Mouse (Mus musculus) thymus, postnatal 14 days (tissue): ENCODE results near the gene Herc6.
"Not testable (repeated sequence)": the region's sequence is repeated elsewhere in the genome, so short reads cannot be mapped to it uniquely, and the experiment has no call there.

Experiments used
- DNase-seq: peaks from one replicate; pipeline ENCODE4 v3.0.0; 2021

Gene Herc6

GRCm38 (mm10) chr6:57580881-57581548 is at the start of gene Herc6:
Gene Herc6, plus strand, starts transcription at chr6:57581000.
- peak; percentile 80 for DNase-seq

DNA sequence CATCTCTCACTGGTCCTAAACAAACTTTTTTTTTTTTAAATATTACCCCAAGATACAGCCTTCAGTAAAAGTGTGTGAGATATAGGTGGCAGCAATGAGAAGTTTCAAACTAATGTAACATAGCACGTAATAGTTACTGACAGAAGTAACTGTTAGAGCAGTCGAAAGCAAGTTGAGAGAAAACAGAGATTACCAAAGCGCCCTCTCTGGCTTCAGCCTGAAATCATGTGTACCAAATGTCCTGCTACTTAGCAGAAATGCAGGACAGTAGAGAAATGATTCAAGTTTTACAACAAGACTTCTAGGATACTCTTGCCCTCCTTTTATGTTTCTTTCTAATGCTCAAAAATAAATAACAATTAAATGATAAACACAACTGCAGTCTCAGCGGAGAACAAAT is 49.8 kb upstream of the Herc6 start:
- DNase-seq = no peak

DNA sequence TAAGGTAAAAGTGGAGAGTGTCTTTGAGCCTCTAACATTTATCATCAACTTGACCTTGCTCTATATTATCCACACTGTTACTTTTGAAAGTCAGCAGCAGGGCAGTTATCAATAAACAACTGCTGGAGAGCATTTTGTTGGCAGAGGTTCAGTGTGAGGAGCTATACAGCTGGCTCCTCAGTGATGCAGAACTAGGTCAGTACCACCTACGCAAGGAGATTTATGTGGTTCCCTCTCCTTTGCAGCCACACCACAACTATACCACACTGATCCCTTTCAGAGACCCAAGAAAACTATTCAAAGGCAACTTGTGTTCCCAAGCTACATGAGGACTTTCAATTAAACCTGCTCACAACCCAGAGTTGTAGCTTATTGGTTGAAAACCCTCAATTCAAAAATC is 49.4 kb upstream of the Herc6 start:
- peak; percentile 22 for DNase-seq

DNA sequence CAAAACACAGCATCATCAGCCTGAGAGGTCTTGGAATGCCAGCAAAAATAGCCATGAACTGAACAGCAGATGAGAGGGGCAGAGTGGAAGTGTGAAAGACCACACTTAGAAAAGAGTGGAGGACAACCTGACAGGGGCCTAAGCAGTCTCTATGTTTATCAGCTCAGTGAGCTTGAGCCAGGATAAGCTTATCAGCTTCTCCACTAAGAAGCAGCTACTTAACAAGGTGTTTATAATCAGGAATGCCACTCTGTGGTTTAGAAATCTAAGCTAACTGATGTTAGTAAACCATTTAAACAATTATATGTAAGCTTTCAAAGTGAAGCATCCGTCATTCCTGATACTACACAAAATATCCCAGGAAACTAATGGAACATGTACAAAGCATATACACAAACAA is 48.8 kb upstream of the Herc6 start:
- no peak for DNase-seq

- no peak for DNase-seq
Observed at GRCm38 (mm10) chr6:57533410-57533809, 47.4 kb upstream of the Herc6 start.

DNA sequence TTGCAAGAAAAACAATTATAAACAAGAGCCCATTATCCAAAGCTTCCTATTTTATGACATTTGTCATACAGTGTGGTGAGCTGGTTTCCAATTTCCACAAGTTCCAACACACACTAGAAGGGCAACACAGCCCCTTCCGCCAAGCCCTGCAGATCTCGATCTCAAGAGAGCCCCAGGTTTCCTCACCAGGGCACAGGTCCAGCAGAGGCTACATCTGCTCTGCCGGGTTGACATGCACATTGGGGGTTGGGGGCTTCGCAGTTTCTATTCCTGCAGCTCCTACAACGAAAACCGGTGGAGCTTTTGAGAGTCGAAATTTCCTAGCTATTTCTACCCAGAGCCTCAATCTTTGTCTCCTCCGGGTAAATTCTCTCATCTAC is 46.6 kb upstream of the Herc6 start:
- peak; percentile 37 for DNase-seq

DNA sequence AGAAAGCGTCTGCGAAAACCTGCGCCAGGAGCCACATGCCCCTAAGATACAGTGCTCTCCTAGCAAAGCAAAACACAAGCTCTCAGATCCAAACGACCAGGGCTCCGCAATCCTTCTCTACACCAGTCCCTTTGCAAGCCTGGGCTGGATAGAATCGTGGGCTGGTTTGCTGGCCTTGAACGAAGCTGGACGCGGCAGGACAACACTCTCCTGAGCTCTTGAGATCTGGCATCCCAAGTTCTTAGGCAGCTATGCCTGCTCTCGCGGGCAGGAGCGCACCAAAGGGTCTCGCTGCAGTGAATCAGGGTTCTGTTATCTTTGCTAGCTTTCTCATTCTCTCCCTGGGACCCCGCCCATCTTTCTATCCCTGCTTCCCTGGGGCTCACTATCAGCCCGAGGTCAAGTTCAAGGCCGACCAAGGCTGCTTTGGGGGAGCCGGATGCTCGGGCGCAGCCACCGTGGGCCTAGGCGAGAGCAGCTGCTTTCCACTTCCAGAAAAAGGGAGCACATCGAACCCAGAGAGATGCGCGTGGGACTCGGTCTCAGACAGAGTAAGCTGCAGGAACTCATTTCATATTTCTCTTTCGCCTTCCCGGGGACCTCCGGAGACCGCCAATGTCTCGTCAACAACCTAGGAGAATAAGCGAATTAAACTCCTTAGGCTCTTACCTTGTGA is 46.1 kb upstream of the Herc6 start:
- peak; percentile 64 for DNase-seq

- peak; percentile 95 for DNase-seq
Observed at GRCm38 (mm10) chr6:57535386-57535936, 45.3 kb upstream of the Herc6 start, which contains the start of gene Ppm1k. Gene Ppm1k, minus strand, starts transcription at chr6:57535468.

- peak; percentile 30 for DNase-seq
Observed at GRCm38 (mm10) chr6:57535971-57536669, 44.7 kb upstream of the Herc6 start.

- DNase-seq = no peak
Observed at GRCm38 (mm10) chr6:57537887-57538286, 42.9 kb upstream of the Herc6 start.

GRCm38 (mm10) chr6:57540950-57541498 is 39.8 kb upstream of the Herc6 start:
- DNase-seq = no peak

- DNase-seq = no peak
Observed at GRCm38 (mm10) chr6:57541737-57542335, 39.0 kb upstream of the Herc6 start.

- not testable (repeated sequence) for DNase-seq
Observed at GRCm38 (mm10) chr6:57543591-57543990, 37.2 kb upstream of the Herc6 start.

DNA sequence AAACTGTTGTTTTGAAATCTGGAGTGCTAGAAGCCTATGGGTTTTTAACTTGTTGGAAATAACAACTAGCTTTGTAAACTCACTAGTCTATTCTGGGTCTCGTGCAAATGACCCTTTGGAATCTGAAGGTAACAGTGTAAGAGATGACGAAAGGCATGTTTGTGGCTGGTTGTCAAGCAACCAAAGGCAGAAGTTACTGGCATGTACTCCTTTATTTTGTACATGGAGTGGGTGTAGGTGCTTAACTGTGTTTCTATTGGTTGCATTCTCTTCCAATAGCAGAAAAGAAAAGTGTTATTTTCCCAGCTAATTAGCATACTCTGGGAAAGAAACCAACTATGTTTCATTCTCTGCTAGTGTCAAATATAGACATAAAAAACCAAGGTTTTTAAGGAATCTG is 35.9 kb upstream of the Herc6 start:
- no peak for DNase-seq

DNA sequence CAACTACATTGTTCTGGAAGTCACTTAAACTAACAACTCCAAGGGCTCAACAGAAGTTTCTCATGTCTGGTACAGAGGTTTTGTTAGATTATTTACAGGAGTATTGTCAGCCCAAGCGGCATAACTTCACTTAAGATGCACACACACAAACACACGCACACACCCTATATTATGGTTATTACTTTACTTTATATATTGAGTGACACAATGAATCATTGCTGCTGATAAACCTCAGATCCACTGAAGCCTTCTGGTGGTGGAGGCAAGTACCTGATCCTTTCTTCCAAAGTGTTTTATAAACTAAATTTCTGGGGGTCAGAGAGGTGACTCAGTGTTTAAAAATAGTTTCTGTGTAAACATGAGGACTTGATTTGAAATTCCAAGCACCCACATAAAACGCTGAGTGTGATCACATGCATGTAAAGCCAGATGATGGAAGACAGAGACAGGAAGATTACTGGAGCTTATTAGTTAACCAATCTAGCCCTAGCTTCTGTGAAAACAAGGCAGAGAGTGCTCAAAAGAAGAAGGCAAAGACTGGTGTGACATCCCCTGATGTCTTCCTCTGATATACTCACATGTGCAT is 29.5 kb upstream of the Herc6 start:
- DNase-seq = no peak

DNA sequence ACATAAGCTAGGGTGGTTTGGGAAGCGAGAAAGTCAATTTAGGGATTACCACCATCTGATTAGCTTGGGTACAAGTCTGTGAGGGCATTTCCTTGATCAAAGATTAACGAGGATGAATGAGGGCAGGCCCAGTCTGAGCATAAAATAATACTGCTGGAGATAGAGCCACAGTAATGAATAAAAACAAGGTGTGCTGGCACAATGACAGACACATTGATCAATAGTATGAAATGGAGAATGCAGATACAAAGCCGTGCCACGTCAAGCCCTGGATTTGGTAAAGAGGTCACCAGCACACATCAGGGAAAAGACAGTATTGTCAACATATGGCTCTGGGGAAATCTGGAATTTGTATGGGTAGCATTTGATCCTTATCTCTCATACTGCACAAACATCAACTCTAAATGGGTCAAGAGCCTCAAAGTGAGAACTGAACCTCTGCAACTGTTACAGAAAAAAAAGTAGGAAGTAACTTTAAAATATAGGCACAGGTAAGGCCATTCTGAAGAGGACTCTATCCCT is 22.9 kb upstream of the Herc6 start:
- no peak for DNase-seq

DNA sequence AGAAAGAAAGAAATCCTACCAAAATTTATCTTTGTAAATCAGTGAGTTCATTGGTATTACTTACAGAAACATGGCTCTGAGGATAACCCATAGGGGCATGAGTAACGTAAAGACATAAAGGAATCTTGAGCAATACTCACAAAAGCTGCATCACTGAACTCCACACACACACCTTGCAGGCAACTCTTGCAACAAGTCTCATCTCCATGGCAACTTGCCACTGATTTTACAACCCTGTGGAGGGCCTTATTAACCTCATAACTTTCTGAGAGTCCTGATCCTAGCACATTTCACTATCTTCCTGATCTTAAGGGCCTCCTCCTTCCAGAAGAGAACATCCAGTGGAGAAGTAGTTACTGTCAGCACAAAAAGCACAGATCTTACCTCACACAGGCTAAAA is 17.3 kb upstream of the Herc6 start:
- no peak for DNase-seq

- no peak for DNase-seq
Observed at GRCm38 (mm10) chr6:57565452-57565851, 15.3 kb upstream of the Herc6 start.

DNA sequence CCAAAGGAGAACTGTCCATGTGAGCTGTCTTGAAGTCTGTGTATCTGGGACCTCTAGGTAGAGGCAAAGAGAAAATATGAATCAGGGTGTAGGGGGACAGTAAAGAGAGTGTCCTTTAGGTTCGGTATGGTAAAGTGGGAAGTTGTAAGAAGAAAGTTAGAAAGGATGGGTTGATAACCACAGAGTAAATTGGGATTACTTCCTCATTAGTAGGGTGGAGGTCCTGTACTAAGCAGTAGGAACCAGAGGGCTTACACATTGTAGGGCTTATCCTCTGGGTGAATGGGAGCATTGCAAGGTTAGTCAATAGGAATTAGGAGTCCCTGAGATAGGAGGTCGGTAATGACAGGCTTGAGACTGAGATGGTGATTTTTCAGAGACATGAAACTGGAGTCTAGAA is 13.2 kb upstream of the Herc6 start:
- no peak for DNase-seq

DNA sequence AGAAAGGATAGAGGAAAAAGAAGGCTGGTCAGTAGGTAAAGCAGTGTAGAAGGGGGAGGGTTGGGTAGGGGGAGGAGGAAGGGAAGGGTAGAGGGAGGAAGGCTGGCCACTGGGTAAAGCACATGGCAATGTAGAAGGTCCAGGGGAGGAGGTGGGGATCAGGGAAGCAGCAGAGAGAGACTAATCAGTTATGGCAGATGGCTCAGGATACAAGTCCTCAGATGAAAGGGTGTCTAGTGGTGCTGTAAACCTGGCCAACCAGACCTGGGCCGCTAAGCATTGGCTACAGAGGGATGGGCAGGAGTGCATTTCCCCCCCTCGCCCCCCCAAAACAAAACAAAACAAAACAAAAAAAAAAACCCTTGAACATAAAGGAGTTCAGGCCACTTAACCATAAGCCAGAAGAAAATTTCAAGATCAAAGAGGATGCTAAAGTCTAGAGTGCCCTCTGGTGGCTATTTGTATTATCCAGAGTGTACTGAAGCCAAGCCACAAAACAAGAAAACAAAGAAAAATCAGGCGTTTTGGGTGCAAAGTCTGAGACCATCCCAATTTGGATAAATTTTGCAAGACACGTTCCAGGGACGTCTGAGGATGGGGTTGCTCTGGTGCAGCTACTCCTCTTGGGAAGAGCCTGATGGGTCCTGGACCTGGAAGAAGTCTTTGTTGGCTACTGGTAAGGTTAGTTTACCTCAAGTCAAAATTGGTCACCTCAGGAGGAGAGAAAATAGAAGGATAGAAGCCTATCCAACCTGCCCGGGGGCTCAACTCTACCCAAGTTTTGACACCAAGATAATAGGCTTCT is 10.4 kb upstream of the Herc6 start:
- DNase-seq = peak; percentile 54

- DNase-seq = no peak
Observed at GRCm38 (mm10) chr6:57571587-57571986, 9.2 kb upstream of the Herc6 start.
